Mouse (Mus musculus) cortical plate, adult 2 months (tissue): ENCODE data around the gene Slc6a11.

Source experiments
- CTCF ChIP-seq: fragments of 200-500 bp; IDR thresholded peaks from 2 replicates; pipeline ENCODE4 v1.5.1; 2011; ENCODE audit warnings: mild to moderate bottlenecking, control low read depth, low read length; ENCODE audit not compliant: insufficient read depth; ENCODE audit errors: extremely low read depth
- POLR2A ChIP-seq: fragments of 200-500 bp; IDR thresholded peaks from 2 replicates; pipeline ENCODE4 v1.6.1; 2011; ENCODE audit warnings: mild to moderate bottlenecking, low read length, control low read depth; ENCODE audit not compliant: insufficient read depth; ENCODE audit errors: extremely low read depth

DNA sequence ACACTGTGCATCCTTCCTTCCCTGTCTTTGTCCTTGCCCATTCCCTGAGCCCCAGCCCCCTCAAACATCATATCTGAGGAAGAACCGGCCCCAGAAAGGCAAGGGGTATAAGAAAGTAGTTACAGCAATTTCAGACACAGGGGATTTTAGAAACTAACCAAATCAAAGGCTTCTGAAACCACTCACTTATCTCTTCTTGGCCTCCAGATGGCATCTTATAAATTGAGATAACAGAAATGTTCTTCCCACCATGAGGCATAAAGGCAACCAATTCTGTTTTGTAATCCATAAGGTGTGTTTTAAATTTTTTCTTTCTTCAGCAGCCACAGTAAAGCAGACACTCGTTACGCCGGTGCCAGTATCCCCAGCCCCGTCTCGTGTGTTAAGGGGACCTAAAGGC lies 34.5 kb upstream of the Slc6a11 start:
- TF ChIP-seq CTCF = no peak
- TF ChIP-seq POLR2A = no peak
